Mouse (Mus musculus) liver, embryonic 15.5 days (tissue): ENCODE data around the gene Npas1. TPM values are rescaled to one million over a fixed set of nuclear protein-coding genes. Genes with fewer than 3 reads are reported as not detected.

Experiments
- ATAC-seq: fragments of 200-750 bp; cut with Nextera tagmentation; 2 replicates; pipeline ENCODE4 v1.8.0; 2017; ENCODE audit warnings: moderate number of reproducible peaks, mild to moderate bottlenecking, moderate library complexity; ENCODE audit not compliant: insufficient read depth
- H3K27ac ChIP-seq: fragments of 300-500 bp; sonication (generic); replicated peaks from 2 replicates; pipeline ENCODE4 v1.5.1; 2015; ENCODE audit warnings: mild to moderate bottlenecking, inconsistent platforms
- H3K27me3 ChIP-seq: fragments of 300-500 bp; sonication (generic); 2 replicates; pipeline ENCODE4 v1.6.1; 2015; ENCODE audit warnings: mild to moderate bottlenecking, inconsistent platforms
- H3K36me3 ChIP-seq: fragments of 300-500 bp; sonication (generic); replicated peaks from 2 replicates; pipeline ENCODE4 v1.6.1; 2015; ENCODE audit warnings: moderate library complexity, mild to moderate bottlenecking, inconsistent platforms
- H3K4me1 ChIP-seq: fragments of 300-500 bp; sonication (generic); replicated peaks from 2 replicates; pipeline ENCODE4 v1.6.1; 2015; ENCODE audit warnings: inconsistent platforms
- H3K4me2 ChIP-seq: fragments of 300-500 bp; sonication (generic); 2 replicates; pipeline ENCODE4 v1.6.1; 2015; ENCODE audit warnings: moderate library complexity, mild to moderate bottlenecking, inconsistent platforms
- H3K4me3 ChIP-seq: fragments of 300-500 bp; sonication (generic); replicated peaks from 2 replicates; pipeline ENCODE4 v1.5.1; 2015; ENCODE audit warnings: mild to moderate bottlenecking, inconsistent platforms
- H3K9ac ChIP-seq: fragments of 300-500 bp; sonication (generic); 2 replicates; pipeline ENCODE4 v1.6.1; 2015; ENCODE audit warnings: moderate library complexity, mild to moderate bottlenecking, inconsistent platforms
- H3K9me3 ChIP-seq: fragments of 300-500 bp; sonication (generic); replicated peaks from 2 replicates; pipeline ENCODE4 v1.6.1; 2016; ENCODE audit warnings: inconsistent platforms
- WGBS: fragments of 180-500 bp; shearing (Covaris S2); methylation state at CpG from one replicate; pipeline ENCODE4 v1.1.7; 2015; ENCODE audit warnings: mixed read lengths; ENCODE audit not compliant: insufficient replicate concordance; 5-methylcytosine and 5-hydroxymethylcytosine counted together
- polyA plus RNA-seq: library from polyadenylated mRNA; unstranded; fragments of >200 nt; fragmentation: Nextera tagmentation; extraction: Ambion mirVana; gene quantifications from 2 replicates; pipeline ENCODE4 v1.2.1, GENCODE M21; 2015

The Npas1 gene
- polyA plus RNA-seq, 1 experiment from 2014 or later: 0.12 TPM

DNA sequence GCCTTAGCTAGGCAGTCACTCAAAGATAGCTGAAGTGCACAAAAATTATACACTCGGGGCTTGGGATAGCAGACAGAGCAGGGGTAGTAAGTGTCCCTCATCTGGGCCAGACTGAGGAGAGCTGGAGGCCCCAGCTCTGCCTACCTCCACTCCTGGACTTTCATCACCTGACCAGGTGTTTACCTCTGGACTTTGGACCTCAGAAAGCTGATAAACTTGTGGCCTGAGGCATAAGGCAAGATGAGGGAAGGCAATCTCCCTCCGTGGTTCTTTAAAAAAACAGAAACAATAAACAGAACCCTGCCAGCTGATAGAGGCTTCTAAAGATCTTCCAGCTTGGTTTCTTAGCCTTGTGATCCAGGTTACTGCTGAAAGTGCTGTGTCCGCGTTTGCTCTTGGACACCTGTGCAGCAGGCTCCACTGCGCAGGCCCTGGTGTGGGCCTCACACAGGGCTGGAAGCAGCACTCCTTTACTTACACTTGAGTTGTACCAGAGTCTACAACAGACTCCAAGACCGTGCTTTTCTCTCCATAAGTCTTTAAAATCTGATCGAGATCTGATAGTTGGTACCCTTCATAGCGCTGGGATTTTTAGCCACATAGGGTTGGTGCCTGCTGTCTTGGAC, 56.9 kb downstream of the Npas1 start:
- Histone ChIP-seq H3K9ac (no peak overlapping the region), H3K4me1 (peaks cover 34% of the 10 kb centered on the region), H3K4me2 (no peak overlapping the region), H3K9me3 (no peaks in the 10 kb centered on the region), H3K27me3 (no peaks in the 10 kb centered on the region), H3K4me3 (no peak overlapping the region), H3K36me3 (peaks cover 100% of the 10 kb centered on the region), H3K27ac (peak overlapping the region; percentile 19; the same call in 1 of the 2 replicates)
- no peak for ATAC-seq
- 87% methylated on average over 8 of the region's 8 CpGs for WGBS

DNA sequence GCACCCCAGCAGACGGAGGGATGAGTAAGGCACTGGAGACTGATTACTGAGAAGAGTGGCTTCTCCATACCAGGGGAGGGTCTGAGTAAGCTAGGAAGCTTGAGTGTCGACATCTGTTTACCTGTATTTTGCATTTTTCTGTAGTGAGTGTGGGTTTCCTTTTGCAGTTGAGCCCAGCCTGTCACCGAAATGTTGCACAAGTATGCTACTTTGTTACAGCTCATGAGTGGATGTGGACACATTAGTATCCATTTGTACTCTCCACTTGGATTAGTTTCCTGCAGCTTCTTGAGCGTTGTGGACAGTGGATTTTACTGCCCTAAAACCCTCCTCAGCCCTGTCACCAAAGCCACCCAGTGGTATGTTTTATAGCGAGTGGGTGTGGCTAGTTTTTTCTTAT, 58.8 kb downstream of the Npas1 start:
- H3K4me1 ChIP-seq: peaks cover 49% of the 10 kb centered on the region
- peaks cover 93% of the 10 kb centered on the region for H3K36me3 ChIP-seq
- ATAC-seq: no peak
- H3K4me2 ChIP-seq: no peak overlapping the region
- H3K9me3 ChIP-seq: no peaks in the 10 kb centered on the region
- WGBS: 82% methylated on average over 5 of the region's 5 CpGs
- peak overlapping the region; percentile 26 for H3K27ac ChIP-seq
- H3K9ac ChIP-seq: no peak overlapping the region
- no peaks in the 10 kb centered on the region for H3K27me3 ChIP-seq
- no peak overlapping the region for H3K4me3 ChIP-seq

DNA sequence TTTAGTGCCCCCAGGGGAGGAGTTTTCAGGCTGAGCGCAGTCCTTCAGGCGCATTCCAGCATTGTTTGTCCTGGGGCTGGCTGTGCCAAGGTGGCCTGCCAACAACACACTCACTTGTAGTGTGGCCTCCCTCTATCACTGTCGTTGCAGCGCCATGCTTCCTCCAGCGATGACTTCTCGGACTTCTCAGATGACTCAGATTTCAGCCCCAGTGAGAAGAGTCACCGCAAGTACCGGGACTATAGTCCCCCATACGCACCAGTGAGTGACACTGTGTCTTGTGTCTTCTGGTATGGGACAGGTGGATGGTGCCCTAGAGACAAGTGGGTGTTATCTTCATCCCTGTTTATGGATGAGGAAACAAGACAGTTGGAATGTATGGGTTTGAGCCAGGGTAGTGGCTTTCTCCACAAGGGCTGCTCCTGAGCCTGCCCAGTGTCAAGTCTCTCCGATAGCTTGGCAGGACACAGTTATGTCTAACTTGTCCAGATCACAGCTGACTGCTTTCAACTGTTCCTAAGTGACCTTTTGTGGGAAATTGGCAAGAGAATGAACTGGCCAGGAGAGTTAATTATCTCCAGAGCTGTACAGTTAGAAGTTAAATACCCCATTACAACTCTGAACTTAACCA, 60.3 kb downstream of the Npas1 start:
- peaks cover 55% of the 10 kb centered on the region for H3K4me1 ChIP-seq
- no peak overlapping the region for H3K4me3 ChIP-seq
- H3K4me2 ChIP-seq: no peak overlapping the region
- H3K27me3 ChIP-seq: no peaks in the 10 kb centered on the region
- peak overlapping the region; percentile 31; the same call in 1 of the 2 replicates for H3K27ac ChIP-seq
- H3K9me3 ChIP-seq: no peaks in the 10 kb centered on the region
- H3K36me3 ChIP-seq: peaks cover 79% of the 10 kb centered on the region
- no peak for ATAC-seq
- 89% methylated on average over 10 of the region's 10 CpGs for WGBS
- no peak overlapping the region for H3K9ac ChIP-seq

DNA sequence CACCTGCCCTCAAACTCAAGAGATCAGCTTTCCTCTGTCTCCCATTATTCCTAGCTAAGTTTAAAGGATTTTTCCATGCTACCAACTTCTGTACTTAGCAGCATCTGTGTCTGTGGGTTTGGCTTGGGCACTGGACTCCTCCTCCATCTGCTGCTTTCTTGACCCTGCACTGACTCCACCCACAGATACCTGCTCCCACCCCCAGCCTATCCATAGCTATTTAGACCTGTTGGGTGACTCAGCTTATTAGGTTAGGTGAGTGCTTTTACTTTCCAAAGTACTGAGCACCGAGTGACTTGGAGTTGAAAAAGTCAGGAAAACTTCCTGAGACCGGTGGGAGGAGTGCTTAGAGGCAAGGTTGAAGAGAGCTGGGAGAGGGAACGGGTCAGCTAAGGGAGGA, 62.1 kb downstream of the Npas1 start:
- 76% methylated on average over 3 of the region's 3 CpGs for WGBS

DNA sequence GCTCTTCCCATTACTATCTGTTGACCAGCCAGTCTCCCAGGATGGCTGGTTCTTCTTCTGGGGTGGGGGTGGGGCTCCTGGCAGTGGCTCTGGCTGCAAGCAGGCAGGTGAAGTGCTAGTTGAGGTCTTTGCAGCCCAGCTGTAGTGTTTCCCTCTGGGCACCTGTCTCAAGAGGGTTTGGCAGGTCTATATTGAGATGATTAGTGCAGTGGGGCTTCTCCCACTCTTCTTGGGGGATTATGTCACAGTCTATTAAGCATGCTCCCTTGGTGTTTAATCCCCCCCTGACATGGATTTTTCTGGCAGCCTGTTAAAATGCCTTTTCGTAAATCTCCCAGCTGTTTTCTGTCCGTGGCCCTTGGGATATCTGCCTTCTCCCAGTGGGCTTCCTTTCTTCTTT, 64.6 kb downstream of the Npas1 start:
- Histone ChIP-seq H3K9me3 (no peaks in the 10 kb centered on the region), H3K4me2 (no peak overlapping the region), H3K9ac (no peak overlapping the region), H3K36me3 (peaks cover 62% of the 10 kb centered on the region), H3K27ac (peak overlapping the region; percentile 77), H3K4me1 (peaks cover 73% of the 10 kb centered on the region), H3K4me3 (no peak overlapping the region), H3K27me3 (no peaks in the 10 kb centered on the region)
- 79% methylated on average over 2 of the region's 2 CpGs for WGBS
- ATAC-seq: no peak

More for the DNA sequence above, 62.1 kb downstream of the Npas1 start:
- Histone ChIP-seq H3K4me3 (no peak overlapping the region), H3K9ac (no peak overlapping the region), H3K4me1 (peaks cover 59% of the 10 kb centered on the region), H3K27me3 (no peaks in the 10 kb centered on the region), H3K27ac (peak overlapping the region; percentile 53; the same call in 1 of the 2 replicates), H3K9me3 (no peaks in the 10 kb centered on the region), H3K4me2 (no peak overlapping the region), H3K36me3 (peaks cover 77% of the 10 kb centered on the region)
- peak; percentile 27; the same call in 1 of the 2 replicates for ATAC-seq

DNA sequence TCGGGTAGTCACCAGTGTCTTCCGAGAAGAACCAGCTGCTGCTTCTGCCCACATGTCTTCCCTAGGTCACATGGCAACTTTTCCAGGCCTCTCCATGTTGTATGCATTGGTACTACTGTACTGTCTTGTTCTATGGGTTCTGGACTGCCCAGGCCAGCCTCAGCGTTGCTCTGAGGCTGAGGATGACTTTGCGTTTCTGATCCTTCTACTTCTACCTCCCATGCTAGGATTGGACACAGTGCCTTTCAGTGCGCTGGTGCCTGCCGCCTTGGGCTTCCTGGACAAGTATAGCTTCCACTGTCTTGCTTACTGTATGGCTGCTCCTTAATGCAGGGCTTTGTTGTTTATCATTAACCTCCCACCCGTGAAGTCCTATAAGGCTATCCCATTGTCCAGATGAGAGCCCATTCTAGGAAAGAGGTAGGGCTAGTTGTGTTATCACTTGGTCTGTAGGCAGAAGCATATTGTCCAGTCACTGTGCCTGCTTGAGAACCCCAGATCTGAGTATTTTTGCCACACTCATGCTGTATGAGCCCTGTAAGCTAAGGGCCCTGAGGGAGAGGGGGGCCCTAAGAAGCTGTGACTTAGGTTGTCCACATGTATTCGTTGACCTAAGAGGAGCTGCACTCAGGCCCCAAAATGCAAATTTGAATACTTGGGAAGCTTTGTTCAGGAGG, 65.2 kb downstream of the Npas1 start:
- peaks cover 59% of the 10 kb centered on the region for H3K36me3 ChIP-seq
- peak overlapping the region; percentile 27; the same call in 1 of the 2 replicates for H3K4me2 ChIP-seq
- peak overlapping the region; percentile 77 for H3K27ac ChIP-seq
- ATAC-seq: peak; percentile 83
- peaks cover 76% of the 10 kb centered on the region for H3K4me1 ChIP-seq
- H3K9ac ChIP-seq: no peak overlapping the region
- H3K27me3 ChIP-seq: no peaks in the 10 kb centered on the region
- 54% methylated on average over 8 of the region's 8 CpGs for WGBS
- no peak overlapping the region for H3K4me3 ChIP-seq
- H3K9me3 ChIP-seq: no peaks in the 10 kb centered on the region

DNA sequence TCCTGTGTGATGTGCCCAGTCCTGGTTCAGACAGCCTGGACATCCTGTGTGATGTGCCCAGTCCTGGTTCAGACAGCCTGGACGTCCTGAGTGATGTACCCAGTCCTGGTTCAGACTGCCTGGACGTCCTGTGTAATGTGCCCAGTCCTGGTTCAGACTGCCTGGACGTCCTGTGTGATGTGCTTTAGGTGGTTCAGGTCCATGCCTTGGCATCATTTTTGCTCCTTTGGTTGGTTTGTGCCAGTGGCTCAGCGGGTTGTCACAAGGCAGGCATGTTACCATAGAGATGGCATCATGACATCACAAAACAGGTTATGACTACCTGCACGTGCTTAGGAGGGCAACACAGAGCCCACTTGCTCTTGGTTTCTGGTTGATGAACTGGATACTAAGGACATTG, 66.4 kb downstream of the Npas1 start:
- Histone ChIP-seq H3K4me3 (no peak overlapping the region), H3K27me3 (no peaks in the 10 kb centered on the region), H3K9ac (peak overlapping the region; percentile 8; the same call in 1 of the 2 replicates), H3K36me3 (peaks cover 47% of the 10 kb centered on the region), H3K9me3 (no peaks in the 10 kb centered on the region), H3K4me1 (peaks cover 81% of the 10 kb centered on the region), H3K27ac (peak overlapping the region; percentile 77), H3K4me2 (no peak overlapping the region)
- WGBS: 75% methylated on average over 5 of the region's 5 CpGs
- ATAC-seq: no peak

DNA sequence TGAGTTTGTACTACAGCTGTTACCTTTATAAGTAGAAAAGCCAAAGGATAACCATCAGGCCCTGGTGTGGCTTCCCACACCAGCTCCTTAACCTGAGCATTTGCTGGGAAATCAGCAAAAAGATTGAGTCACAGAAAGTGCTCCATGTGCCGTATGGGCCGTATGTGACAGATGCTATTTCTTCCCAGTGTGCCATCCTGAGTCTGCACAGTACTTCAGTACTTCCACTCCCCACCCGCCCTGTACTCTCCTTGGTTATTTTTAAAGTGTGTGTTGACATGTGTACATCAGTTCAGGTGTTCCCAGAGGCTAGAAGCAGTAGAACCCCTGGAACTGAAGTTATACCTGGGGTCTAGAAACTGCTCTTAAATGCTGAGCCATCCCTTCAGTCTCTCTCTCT, 70.5 kb downstream of the Npas1 start:
- Histone ChIP-seq H3K36me3 (peaks cover 31% of the 10 kb centered on the region), H3K4me3 (no peak overlapping the region), H3K9ac (peak overlapping the region; percentile 29; the same call in 1 of the 2 replicates), H3K27me3 (no peaks in the 10 kb centered on the region), H3K4me2 (peak overlapping the region; percentile 19; the same call in 1 of the 2 replicates), H3K9me3 (no peaks in the 10 kb centered on the region), H3K4me1 (peaks cover 81% of the 10 kb centered on the region), H3K27ac (peak overlapping the region; percentile 99)
- WGBS: 79% methylated on average over 3 of the region's 3 CpGs
- no peak for ATAC-seq

Other genes with a start within 250 kb of the Npas1 start
- gene C5ar2, start 233.6 kb downstream of the Npas1 start, polyA plus RNA-seq: 0.89 and 1.0 TPM in 2 replicates
- 3.5 and 3.6 TPM in 2 replicates for gene C5ar1, start 218.2 kb downstream of the Npas1 start, polyA plus RNA-seq
- 4.4 and 5.4 TPM in 2 replicates for gene Inafm1, start 204.1 kb downstream of the Npas1 start, polyA plus RNA-seq
- 10.3 and 12.3 TPM in 2 replicates for gene Ccdc9, start 190.9 kb downstream of the Npas1 start, polyA plus RNA-seq
- 4.1 and 5.9 TPM in 2 replicates for gene Bbc3, start 169.3 kb downstream of the Npas1 start, polyA plus RNA-seq
- gene Sae1, start 89.9 kb downstream of the Npas1 start, polyA plus RNA-seq: 97.7 and 98.0 TPM in 2 replicates
- gene Zc3h4, start 76.8 kb downstream of the Npas1 start, polyA plus RNA-seq: 8.0 and 10.8 TPM in 2 replicates
- gene Tmem160, start 24.9 kb downstream of the Npas1 start, polyA plus RNA-seq: 28.8 and 30.4 TPM in 2 replicates
- gene Arhgap35, start 137.3 kb upstream of the Npas1 start, polyA plus RNA-seq: 2.4 and 2.7 TPM in 2 replicates
- not detected in 2 replicates for gene Ceacam15, start 198.0 kb upstream of the Npas1 start, polyA plus RNA-seq
- gene Ceacam9, start 244.2 kb upstream of the Npas1 start, polyA plus RNA-seq: not detected in 2 replicates